Comparison of ENCODE assay signal across 8 mouse cellular contexts in the genomic region with DNA sequence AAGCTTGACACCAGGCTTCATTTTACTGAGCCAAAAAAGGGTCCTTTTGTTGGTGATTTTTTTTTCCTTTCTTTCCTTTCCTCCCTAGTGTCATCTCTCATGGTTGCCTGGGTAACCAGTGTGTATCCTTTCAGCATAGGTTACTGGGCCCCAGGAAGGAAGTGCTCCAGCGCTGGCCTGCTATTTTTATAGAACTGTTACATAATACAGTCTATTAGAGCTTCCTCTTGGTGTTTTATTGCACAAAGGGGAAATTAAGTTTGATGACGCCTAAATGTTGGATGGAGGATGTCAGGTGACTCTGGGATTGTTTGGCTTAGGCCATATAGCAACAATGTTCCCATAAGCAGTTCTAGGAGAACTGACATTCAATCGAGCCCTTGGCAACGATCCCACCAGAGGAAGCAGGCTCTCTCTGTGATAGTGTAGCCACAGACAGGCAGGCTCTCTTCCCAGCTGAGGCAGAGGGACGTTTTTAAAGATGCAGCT. TPM values are rescaled to one million over a fixed set of nuclear protein-coding genes. Genes with fewer than 3 reads are reported as not detected.
A peak's percentile ranks its signal among the peaks of the same experiment; 100 is the strongest.
DNase-seq lines count a peak whose midpoint lies in the region; ATAC-seq lines count a peak whose summit lies in the region.

No protein-coding gene starts in this region.

- no peaks in the 10 kb centered on the region for H3K9me3 ChIP-seq in forebrain, embryonic 10.5 days
- no peaks in the 10 kb centered on the region for H3K9me3 ChIP-seq in heart, embryonic 15.5 days (replicated peaks)
- H3K9me3 ChIP-seq in kidney, embryonic 16.5 days (ENCODE audit: low read length): peaks cover 3% of the 10 kb centered on the region; the same call in 1 of the 2 replicates
- H3K9me3 ChIP-seq in limb, embryonic 13.5 days: peaks cover 5% of the 10 kb centered on the region; the same call in 1 of the 2 replicates
- no peaks in the 10 kb centered on the region for H3K9me3 ChIP-seq in midbrain, embryonic 11.5 days (ENCODE audit: control insufficient read depth, low read length)

- H3K4me3 ChIP-seq in forebrain, embryonic 10.5 days: no peak overlapping the region
- H3K4me3 ChIP-seq in heart, embryonic 15.5 days: no peak overlapping the region
- H3K4me3 ChIP-seq in kidney, embryonic 16.5 days (ENCODE audit: low read length): no peak overlapping the region
- no peak overlapping the region for H3K4me3 ChIP-seq in limb, embryonic 13.5 days
- no peak overlapping the region for H3K4me3 ChIP-seq in midbrain, embryonic 11.5 days (ENCODE audit: low read depth, low read length)

- H3K4me1 ChIP-seq in forebrain, embryonic 10.5 days: peaks cover 28% of the 10 kb centered on the region
- H3K4me1 ChIP-seq in heart, embryonic 15.5 days (replicated peaks): peaks cover 30% of the 10 kb centered on the region
- peaks cover 40% of the 10 kb centered on the region for H3K4me1 ChIP-seq in kidney, embryonic 16.5 days (ENCODE audit: insufficient read depth, low read length)
- peaks cover 45% of the 10 kb centered on the region for H3K4me1 ChIP-seq in limb, embryonic 13.5 days
- peaks cover 14% of the 10 kb centered on the region; the same call in 1 of the 2 replicates for H3K4me1 ChIP-seq in midbrain, embryonic 11.5 days (ENCODE audit: control insufficient read depth, insufficient read depth, low read length)

- peak; percentile 72 for DNase-seq in CD4-positive helper T cell, adult 2 months (ENCODE audit: low read depth, low spot score)
- peak; percentile 63 for DNase-seq in adrenal gland, postnatal 25 days
- no peak for DNase-seq in forebrain, embryonic 10.5 days (ENCODE audit: extremely low spot score, low spot score)
- no peak for DNase-seq in midbrain, embryonic 11.5 days (ENCODE audit: low spot score, missing footprints)
- DNase-seq in telencephalon, adult 2 months (ENCODE audit: low read depth, low spot score): peak; percentile 80

- H3K27me3 ChIP-seq in forebrain, embryonic 10.5 days (ENCODE audit: poor library complexity, severe bottlenecking): peaks cover 20% of the 10 kb centered on the region
- no peaks in the 10 kb centered on the region for H3K27me3 ChIP-seq in heart, embryonic 15.5 days
- no peaks in the 10 kb centered on the region for H3K27me3 ChIP-seq in kidney, embryonic 16.5 days (ENCODE audit: insufficient read depth, low read length)
- H3K27me3 ChIP-seq in limb, embryonic 13.5 days: no peaks in the 10 kb centered on the region
- H3K27me3 ChIP-seq in midbrain, embryonic 11.5 days (ENCODE audit: control insufficient read depth, insufficient read depth, low read length): peaks cover 2% of the 10 kb centered on the region; the same call in 1 of the 2 replicates

- H3K4me2 ChIP-seq in heart, embryonic 15.5 days: peak overlapping the region; percentile 38
- peak overlapping the region; percentile 16; the same call in 1 of the 2 replicates for H3K4me2 ChIP-seq in kidney, embryonic 16.5 days (replicated peaks; ENCODE audit: low read depth, low read length)
- H3K4me2 ChIP-seq in limb, embryonic 13.5 days (replicated peaks): peak overlapping the region; percentile 23
- 0 out of 2 replicates have a peak overlapping the region, but pooled peaks have one; percentile 2 for H3K4me2 ChIP-seq in midbrain, embryonic 11.5 days

- ATAC-seq in heart, embryonic 15.5 days (replicated peaks; ENCODE audit: insufficient number of reproducible peaks, insufficient read depth, low FRiP score, low read depth): peak; percentile 83
- ATAC-seq in kidney, embryonic 16.5 days (ENCODE audit: low FRiP score, low TSS enrichment): peak; percentile 82
- ATAC-seq in limb, embryonic 13.5 days (ENCODE audit: low FRiP score, low read depth): peak; percentile 89
- peak; percentile 75 for ATAC-seq in midbrain, embryonic 11.5 days (ENCODE audit: low FRiP score)

- no peaks in the 10 kb centered on the region for H3K36me3 ChIP-seq in forebrain, embryonic 10.5 days (replicated peaks)
- H3K36me3 ChIP-seq in heart, embryonic 15.5 days: no peaks in the 10 kb centered on the region
- no peaks in the 10 kb centered on the region for H3K36me3 ChIP-seq in kidney, embryonic 16.5 days (ENCODE audit: insufficient read depth, low read length)
- no peaks in the 10 kb centered on the region for H3K36me3 ChIP-seq in limb, embryonic 13.5 days
- H3K36me3 ChIP-seq in midbrain, embryonic 11.5 days (ENCODE audit: control insufficient read depth, insufficient read depth, low read length): no peaks in the 10 kb centered on the region

- WGBS in forebrain, embryonic 10.5 days: 55% methylated on average over 5 of the region's 5 CpGs
- 8% methylated on average over 5 of the region's 5 CpGs for WGBS in heart, embryonic 15.5 days
- whole genome bisulfite sequencing in kidney, embryonic 16.5 days: 7% methylated on average over 5 of the region's 5 CpGs
- WGBS in limb, embryonic 13.5 days: 6% methylated on average over 5 of the region's 5 CpGs
- 38% methylated on average over 5 of the region's 5 CpGs for WGBS in midbrain, embryonic 11.5 days

- H3K27ac ChIP-seq in forebrain, embryonic 10.5 days: peak overlapping the region; percentile 63
- H3K27ac ChIP-seq in heart, embryonic 15.5 days: peak overlapping the region; percentile 81
- peak overlapping the region; percentile 61 for H3K27ac ChIP-seq in kidney, embryonic 16.5 days (ENCODE audit: low read length)
- peak overlapping the region; percentile 65 for H3K27ac ChIP-seq in limb, embryonic 13.5 days
- peak overlapping the region; percentile 48 for H3K27ac ChIP-seq in midbrain, embryonic 11.5 days (ENCODE audit: low read depth, low read length)

- H3K9ac ChIP-seq in heart, embryonic 15.5 days: no peak overlapping the region
- 0 out of 2 replicates have a peak overlapping the region, but pooled peaks have one; percentile 12 for H3K9ac ChIP-seq in kidney, embryonic 16.5 days (replicated peaks; ENCODE audit: low read length)
- H3K9ac ChIP-seq in limb, embryonic 13.5 days: no peak overlapping the region
- no peak overlapping the region; the same call in 1 of the 2 replicates for H3K9ac ChIP-seq in midbrain, embryonic 11.5 days (ENCODE audit: low read length)

RNA-seq across cellular contexts. Expression of gene Gm5148, which starts 45.0 kb away (rescaled TPM):
- total RNA-seq in adrenal gland, postnatal 25 days (2021): 0.46 TPM in 1 of 2 replicates, not detected in the other
- polyA plus RNA-seq in forebrain, embryonic 10.5 days (2016; fragmentation: Nextera tagmentation; extraction: Ambion mirVana): 2.4 and 3.5 TPM in 2 replicates
- 3.0 and 3.2 TPM in 2 replicates for polyA plus RNA-seq in heart, embryonic 15.5 days (2015; fragmentation: Nextera tagmentation; extraction: Ambion mirVana)
- polyA plus RNA-seq in kidney, embryonic 16.5 days (2015; fragmentation: Nextera tagmentation; extraction: Ambion mirVana): 7.5 and 9.6 TPM in 2 replicates
- 5.6 and 7.5 TPM in 2 replicates for polyA plus RNA-seq in limb, embryonic 13.5 days (2015; fragmentation: Nextera tagmentation; extraction: Ambion mirVana)
- 1.9 and 3.7 TPM in 2 replicates for polyA plus RNA-seq in midbrain, embryonic 11.5 days (2014; fragmentation: Nextera tagmentation; extraction: Ambion mirVana)

Comparison
In these comparisons a context has a peak if more than half of its experiments do, and no peak if none do; other contexts are left out.
1. DNase-seq: peak in CD4-positive helper T cell, adult 2 months (single experiment), adrenal gland, postnatal 25 days (single experiment) and telencephalon, adult 2 months (single experiment); none in forebrain, embryonic 10.5 days (single experiment) and midbrain, embryonic 11.5 days (single experiment).
2. Peak in every context shown above with its lines, with median percentiles within 50 percentile points of each other: H3K27ac ChIP-seq, ATAC-seq and H3K4me2 ChIP-seq.